Mouse (Mus musculus): ENCODE results near the gene Pinlyp. TPM values are rescaled to one million over a fixed set of nuclear protein-coding genes. Genes with fewer than 3 reads are reported as not detected.
A peak's percentile ranks its signal among the peaks of the same experiment; 100 is the strongest.
"Not testable (repeated sequence)": the region's sequence is repeated elsewhere in the genome, so short reads cannot be mapped to it uniquely, and the experiment has no call there.

The Pinlyp gene
- polyA plus RNA-seq, 3 experiments from 2014 or later = not detected

DNA sequence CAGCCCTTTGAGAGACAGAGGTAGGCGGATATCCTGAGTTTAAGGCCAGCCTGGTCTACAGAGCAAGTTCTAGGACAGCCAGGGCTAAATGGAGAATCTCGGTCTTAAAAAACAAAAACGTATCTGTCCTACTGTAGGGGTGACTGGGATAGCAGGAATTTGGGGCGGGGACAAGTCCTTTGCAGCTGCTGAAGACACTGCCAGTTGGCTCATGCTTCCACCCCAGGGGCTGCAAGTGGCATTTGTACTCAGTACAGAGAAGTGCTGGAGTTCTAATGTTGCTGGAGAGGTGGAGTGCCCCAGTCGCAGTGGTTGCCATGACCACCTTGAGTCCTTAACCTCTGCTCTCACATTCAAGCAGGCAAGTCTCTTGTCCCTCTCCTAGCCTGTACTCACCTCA, 23.1 kb downstream of the Pinlyp start:
- no peak for ATAC-seq

DNA sequence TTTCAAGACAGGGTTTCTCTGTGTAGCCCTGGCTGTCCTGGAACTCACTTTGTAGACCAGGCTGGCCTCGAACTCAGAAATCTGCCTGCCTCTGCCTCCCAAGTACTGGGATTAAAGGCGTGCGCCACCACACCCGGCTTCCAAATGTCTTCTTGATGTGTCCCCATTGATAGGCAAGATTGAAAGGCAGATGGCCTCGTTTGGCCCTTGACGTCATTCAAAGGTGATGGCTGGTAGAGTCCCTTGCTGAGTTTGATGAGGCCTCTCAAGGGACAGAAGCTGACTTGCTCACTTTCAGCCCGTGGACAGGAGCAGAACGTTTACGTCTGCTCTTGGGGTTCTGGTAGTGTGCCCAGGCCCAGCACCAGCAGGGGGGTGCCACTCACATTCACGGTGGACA, 25.9 kb downstream of the Pinlyp start:
- ATAC-seq = not testable (repeated sequence)

DNA sequence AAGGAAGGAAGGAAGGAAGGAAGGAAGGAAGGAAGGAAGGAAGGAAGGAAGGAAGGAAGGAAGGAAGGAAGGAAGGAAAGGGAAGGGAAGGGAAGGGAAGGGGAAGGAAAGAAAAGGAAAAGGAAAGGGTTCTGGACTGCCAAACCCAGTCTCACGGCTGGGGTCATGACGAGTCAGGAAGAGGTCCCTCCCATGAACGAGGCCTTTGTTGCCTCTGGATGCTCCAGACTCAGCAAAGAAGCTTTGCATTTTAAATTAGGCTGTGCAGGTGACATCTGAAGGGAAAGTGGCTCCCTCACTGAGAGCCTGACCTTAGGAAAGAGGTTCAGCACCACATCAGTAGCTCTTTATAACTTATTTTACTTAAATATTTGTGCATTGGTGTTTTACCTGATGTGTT, 26.8 kb downstream of the Pinlyp start:
- no peak for ATAC-seq

DNA sequence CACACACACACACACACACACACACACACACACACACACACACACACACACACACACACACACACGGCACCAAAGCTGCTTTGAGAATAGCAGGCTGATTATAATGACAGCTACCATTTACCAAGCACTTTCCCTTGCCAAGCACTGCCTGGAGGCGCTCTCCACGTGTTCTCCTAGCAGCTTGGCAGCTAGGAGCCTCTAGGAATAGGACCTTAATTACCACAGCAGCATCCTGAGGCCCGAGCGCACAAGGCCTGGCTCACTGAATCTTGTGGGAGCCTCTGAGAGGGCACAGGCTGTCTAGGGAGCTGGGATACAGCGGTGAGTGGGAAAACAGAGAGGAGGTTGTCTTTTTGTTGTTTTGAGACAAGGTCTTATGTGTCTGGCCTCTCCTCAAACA, 28.3 kb downstream of the Pinlyp start:
- no peak for ATAC-seq

DNA sequence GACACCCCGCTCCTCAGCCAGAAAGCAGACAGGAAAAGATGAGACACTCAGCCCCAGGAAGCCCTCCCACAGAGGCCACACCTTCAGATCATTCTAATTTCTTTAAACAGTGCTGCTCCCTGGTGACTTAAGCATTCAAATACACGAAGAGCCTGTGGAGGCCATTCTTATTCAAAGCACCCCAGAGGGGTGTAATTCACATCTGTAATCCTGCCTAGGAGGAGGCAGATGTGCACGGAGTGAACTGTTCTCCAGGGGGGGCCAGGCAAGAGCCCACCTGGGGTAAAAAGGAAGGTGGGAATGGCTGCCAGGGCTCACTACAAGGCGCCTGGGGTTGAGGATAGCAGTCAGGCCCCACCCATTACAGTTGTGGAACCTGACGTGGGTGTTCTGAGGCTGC, 28.8 kb downstream of the Pinlyp start:
- ATAC-seq = no peak

DNA sequence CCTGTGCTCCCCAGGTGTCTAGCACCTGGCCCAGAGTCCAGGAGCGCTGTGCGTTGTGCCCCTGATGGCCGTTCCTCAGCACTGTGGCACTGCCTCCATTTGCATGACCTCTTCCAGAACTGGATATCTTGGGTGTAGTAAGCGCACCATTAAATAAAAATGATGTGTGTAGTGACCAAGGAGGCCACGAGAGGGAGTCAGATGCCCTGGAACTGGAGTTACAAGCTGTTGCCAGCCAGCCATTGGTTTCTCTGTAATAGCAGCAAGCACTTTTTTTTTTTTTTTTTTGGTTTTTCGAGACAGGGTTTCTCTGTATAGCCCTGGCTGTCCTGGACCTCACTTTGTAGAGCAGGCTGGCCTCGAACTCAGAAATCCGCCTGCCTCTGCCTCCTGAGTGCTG, 29.6 kb downstream of the Pinlyp start:
- not testable (repeated sequence) for ATAC-seq

DNA sequence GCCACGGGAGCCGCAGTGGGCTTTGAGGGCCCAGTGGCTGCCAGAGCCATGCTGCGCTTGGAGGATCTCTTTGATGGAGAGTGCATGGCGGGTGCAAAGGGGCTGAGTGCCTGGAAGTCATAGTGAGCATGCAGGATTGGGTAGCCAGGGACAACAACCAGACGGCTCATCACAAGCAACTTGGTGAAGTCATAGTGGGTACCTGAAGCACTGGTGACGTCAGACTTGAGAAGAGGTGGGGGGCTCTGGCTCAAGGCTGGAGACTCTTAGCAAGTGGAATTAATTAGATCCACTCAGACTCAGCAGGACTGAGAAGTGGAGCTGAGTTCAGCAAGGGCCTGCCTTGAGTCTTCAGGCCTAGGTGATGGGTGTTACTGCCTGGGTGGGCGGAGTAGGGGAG, 33.6 kb downstream of the Pinlyp start, which contains the start of gene AC161166.1:
Gene AC161166.1, minus strand, starts transcription at position 101 of the 400 bp plus-strand sequence.
- no peak for ATAC-seq

DNA sequence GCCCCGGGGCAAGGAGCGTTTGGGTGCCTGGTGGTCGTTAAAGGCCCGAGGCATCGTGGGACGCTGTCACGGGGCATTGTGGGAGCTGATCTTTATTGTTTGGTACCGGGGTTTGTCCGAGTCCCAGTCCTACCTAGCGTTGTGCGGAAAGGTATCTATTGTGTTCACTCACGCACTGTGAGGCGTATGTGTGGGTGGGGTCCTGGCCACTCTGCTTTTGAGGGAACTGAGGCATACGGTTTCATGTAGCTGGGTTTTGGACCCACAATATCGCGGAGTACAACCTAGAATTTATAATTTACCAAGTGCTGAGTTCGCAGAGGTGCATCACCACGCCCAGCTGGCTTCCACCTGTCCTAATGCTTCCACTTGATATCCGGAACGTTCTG, 38.2 kb downstream of the Pinlyp start:
- no peak for ATAC-seq

DNA sequence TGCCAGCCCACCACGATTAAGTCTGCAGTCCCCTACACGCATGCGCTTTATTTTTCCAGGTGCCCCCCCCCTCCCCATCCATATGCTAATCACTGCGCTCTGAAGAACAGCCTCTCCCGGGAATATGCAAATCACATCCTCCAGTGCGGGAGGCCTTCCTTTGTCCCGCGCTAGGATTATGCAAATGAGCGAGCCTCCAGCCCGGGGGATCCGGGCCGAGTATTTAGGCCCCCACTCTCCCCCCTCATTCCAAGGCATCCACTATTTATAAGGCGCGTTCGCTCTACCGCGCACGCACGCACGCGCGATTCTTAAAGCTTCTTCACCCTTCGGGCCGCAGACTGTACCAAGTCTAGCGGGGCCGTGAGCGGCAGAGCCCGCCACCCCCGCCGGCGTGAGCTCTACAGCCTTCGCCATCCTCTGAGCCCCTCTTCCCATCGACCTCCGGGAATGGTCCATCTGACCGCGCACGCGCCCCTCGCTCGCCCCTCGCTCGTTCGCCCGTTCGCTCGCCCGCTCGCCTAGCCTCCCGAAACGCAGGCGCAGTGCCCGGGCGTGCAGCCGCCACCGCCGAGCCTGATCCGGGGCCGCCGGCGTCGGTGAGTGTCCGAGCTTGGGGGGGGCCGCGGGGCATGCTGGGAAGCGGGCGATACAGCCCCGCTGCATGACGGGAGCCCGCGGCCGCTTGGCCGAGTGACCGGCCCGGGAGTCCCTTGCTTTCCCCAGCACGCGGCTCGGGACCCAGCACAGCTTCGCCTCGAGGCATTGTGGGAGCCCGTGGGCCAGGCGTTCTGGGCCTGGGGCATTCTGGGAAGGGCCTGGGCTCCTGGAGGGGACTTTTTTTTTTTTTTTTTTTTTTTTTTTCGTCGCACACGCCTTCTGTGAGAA, 38.8 kb downstream of the Pinlyp start, which contains the start of gene Zfp428:
Gene Zfp428, plus strand, starts transcription at position 169 of the 888 bp plus-strand sequence.
- peak; percentile 49 for ATAC-seq

DNA sequence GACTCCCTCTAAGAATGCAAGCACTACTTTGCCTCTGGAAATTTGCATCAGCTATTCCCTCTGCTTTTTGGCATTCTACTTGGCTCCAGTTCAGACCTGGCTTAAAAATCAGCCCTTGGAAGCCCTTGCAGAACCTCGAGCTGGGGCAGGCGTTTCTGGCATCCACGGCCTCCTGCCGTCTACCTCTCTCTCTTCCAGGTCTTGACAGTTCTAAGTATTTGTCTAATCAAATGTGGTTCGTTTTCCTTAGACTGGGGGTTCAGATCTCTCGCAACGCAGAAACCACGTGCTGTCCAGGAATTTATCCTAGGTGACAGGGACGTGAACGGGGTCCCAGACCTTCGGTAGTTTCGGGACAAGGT, 39.5 kb downstream of the Pinlyp start:
- ATAC-seq = no peak

DNA sequence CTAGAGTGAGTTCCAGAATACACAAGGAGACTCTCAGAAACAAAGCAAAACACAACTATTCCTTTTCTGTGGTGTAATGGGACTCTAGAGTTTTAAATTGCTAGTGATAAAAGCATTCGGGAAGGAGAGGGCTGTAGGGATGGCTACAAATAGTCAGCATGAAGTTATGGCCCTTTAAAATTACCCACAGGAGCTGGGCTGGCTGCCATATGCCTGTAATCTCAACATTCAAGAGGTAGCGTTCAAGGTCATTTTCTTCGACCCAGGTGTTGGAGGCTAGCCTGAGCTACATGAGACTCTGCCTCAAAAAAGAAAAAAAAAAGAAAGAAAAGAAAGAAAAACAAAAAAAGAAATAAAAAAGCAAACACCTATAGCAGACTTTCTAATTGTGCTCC, 39.9 kb downstream of the Pinlyp start:
- no peak for ATAC-seq

DNA sequence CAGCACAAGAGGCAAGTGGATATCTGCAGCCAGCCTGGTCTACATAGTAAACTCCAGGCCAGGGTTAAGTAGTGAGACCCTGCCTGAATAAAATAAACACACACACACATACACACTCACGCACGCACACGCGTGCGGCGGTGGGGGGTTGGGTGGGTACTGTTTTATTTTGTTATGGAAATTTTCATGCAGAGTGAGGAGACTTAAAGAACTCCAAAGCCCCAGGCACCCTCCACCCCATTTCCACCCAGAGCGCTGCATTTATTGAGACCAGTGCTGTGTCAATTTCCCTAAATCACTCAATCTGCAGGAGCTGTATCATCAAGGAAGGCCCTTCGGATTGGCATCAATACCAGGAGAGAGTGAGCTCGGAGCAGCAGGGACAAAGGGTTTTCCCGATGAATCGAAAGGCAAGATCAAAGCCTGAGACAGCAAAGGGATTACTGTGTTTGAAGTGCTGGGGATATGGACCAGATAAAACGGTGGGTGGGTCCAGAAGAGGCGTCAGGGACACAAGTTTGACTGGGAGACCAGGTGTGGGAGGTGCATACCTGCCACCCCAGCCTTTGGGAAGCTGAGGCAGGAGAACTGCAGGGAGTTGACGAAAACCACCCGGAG, 40.4 kb downstream of the Pinlyp start:
- no peak for ATAC-seq

DNA sequence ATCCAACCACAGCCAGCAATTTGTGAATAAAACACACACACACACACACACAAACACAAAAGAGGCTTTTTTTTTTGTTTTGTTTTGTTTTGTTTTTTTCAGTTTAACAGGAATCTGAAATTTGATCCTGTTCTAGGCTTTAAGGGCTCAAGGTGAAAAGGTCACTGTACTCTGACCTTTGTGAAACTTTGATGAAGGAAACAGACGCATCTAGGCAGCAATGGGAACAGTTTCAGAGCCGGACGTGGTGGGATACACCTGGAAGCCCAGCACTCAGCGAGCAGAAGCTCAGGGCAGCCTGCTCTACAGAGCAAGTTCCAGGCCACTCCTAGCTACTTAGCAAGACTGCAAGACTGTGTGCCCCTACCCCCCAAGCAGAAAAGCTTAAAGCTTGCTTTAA, 41.0 kb downstream of the Pinlyp start:
- ATAC-seq = no peak

DNA sequence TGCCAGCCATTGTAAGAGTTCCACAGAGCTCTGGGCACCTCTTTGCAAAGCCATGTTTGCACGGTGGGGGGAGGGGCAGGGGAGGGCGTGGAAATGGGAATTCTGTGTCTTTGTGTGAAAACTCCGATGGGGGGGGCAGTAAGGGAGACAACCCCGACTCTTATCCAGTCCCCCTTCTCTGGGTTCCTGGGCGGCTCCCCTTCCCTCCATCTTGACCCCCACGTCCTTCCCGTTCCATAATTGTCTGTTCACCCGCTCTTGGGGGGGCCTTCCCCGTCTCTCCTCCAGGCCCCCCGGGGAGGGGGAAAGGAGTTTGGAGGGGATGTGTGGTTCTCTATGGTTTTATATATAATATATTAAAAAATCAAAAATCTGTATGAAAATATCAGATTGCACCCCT, 41.9 kb downstream of the Pinlyp start:
- no peak for ATAC-seq

DNA sequence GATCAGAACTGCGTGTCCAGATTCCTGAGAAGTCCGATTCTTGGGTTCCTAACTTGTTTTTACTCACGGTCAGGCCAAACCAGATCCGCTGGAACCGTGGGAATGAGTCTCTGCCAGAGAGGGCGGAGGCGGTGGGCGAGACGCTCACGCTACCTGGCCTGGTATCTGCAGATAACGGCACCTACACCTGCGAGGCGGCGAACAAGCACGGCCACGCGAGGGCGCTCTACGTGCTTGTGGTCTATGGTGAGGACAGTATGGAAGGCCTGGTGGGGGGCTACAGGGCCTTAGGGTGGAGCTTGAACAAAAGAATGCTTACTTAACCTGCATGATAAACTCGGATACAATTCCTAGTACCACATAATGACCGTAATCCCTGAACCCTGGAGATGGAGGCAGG, 44.4 kb downstream of the Pinlyp start:
- no peak for ATAC-seq

DNA sequence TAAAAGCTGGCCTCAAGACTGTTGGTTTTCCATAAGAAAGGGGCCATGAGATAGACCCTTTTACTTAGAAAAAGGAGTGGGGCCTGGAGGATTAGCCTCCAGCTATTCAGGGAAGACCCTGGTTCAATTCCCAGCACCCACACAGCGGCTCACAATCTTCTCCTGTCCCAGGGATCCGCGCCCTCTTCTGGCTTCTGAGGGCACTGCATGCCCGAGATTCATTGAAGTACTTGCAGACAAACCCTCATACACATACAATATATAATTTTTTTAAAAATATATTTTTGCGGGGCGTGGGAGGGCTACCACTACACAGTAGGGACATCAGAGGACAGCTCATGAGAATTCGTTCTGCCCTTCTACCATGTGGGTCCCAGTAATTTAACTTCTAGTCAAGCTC, 45.0 kb downstream of the Pinlyp start:
- no peak for ATAC-seq

DNA sequence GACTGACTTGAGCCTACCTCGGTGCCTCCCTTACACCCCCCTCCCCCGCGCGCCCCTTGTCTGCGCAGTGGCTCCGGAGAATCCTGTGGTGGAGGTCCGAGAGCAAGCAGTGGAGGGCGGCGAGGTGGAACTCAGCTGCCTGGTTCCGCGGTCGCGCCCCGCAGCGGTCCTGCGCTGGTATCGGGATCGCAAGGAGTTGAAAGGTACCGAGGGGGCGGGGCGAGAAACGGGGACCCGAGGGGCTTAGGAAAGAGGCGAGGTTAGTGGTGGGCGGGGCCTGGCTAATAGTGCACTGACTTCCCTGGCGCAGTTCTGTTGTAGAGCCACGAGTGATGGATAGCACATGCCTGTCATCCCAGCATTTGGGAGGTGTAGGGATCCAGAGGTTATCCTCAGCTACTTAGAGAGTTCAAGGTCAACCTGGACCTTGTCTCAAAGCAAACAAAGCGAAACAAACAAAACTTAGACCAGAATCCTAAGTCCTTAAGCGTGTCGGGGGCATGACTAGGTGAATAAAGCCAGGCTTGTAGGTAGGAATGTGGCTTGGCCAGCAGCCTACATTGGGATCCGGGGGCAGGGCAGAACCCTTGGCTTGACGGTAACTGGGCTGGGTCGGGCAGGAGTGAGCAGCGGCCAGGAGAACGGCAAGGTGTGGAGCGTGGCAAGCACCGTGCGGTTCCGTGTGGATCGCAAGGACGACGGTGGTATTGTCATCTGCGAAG, 45.9 kb downstream of the Pinlyp start:
- ATAC-seq = no peak

Other genes with a start within 250 kb of the Pinlyp start
- 10 to 100 TPM; 10.4 to 20.6 (median 19.0) TPM for gene Zfp61, start 244.9 kb downstream of the Pinlyp start, polyA plus RNA-seq (2017; shearing (Covaris generic))
- 10 to 100 TPM in 2 of 3 experiments, 1 to 10 TPM in 1; 6.6 to 13.0 (median 12.6) TPM for gene Zfp94, start 229.5 kb downstream of the Pinlyp start, polyA plus RNA-seq (2017; shearing (Covaris generic))
- gene Tescl, start 212.2 kb downstream of the Pinlyp start, polyA plus RNA-seq (2017; shearing (Covaris generic)) = not detected
- not detected for gene Lypd5, start 196.9 kb downstream of the Pinlyp start, polyA plus RNA-seq (2017; shearing (Covaris generic))
- 100 to 1,000 TPM in 2 of 3 experiments, 10 to 100 TPM in 1; 79.1 to 131 (median 126) TPM for gene Kcnn4, start 175.9 kb downstream of the Pinlyp start, polyA plus RNA-seq (2017; shearing (Covaris generic))
- gene Smg9, start 146.5 kb downstream of the Pinlyp start, polyA plus RNA-seq (2017; shearing (Covaris generic)) = 10 to 100 TPM; 22.7 to 26.1 (median 23.6) TPM
- gene Irgc1, start 93.8 kb downstream of the Pinlyp start, polyA plus RNA-seq (2017; shearing (Covaris generic)) = not detected
- gene Plaur, start 83.6 kb downstream of the Pinlyp start, polyA plus RNA-seq (2017; shearing (Covaris generic)) = 1 to 10 TPM in 2 of 3 experiments, under 1 TPM in 1; 0.62 to 1.6 (median 1.5) TPM
- not detected for gene Cadm4, start 64.1 kb downstream of the Pinlyp start, polyA plus RNA-seq (2017; shearing (Covaris generic))
- under 1 TPM in 1 of 3 experiments, not detected in 2; 0.33 TPM for gene Zfp428, start 39.1 kb downstream of the Pinlyp start, polyA plus RNA-seq (2017; shearing (Covaris generic))
- not detected for gene AC161166.1, start 33.7 kb downstream of the Pinlyp start, polyA plus RNA-seq (2017; shearing (Covaris generic))
- 1 to 10 TPM in 2 of 3 experiments, under 1 TPM in 1; 0.79 to 1.2 (median 1.0) TPM for gene Irgq, start 15.4 kb downstream of the Pinlyp start, polyA plus RNA-seq (2017; shearing (Covaris generic))
- gene Xrcc1, start 171 bp upstream of the Pinlyp start, polyA plus RNA-seq (2017; shearing (Covaris generic)) = 10 to 100 TPM; 24.2 to 34.4 (median 31.8) TPM
- 10 to 100 TPM; 13.1 to 17.7 (median 17.6) TPM for gene Ethe1, start 41.4 kb upstream of the Pinlyp start, polyA plus RNA-seq (2017; shearing (Covaris generic))
- under 1 TPM in 2 of 3 experiments, not detected in 1; 0.13 to 0.20 TPM for gene Zfp575, start 41.5 kb upstream of the Pinlyp start, polyA plus RNA-seq (2017; shearing (Covaris generic))
- gene Phldb3, start 64.6 kb upstream of the Pinlyp start, polyA plus RNA-seq (2017; shearing (Covaris generic)) = 1 to 10 TPM in 1 of 3 experiments, under 1 TPM in 2; 0.22 to 1.2 (median 0.31) TPM
- not detected for gene Lypd3, start 90.4 kb upstream of the Pinlyp start, polyA plus RNA-seq (2017; shearing (Covaris generic))
- gene Tex101, start 130.6 kb upstream of the Pinlyp start, polyA plus RNA-seq (2017; shearing (Covaris generic)) = not detected
- gene BC049730, start 163.1 kb upstream of the Pinlyp start, polyA plus RNA-seq (2017; shearing (Covaris generic)) = not detected
- not detected for gene Gm4763, start 180.8 kb upstream of the Pinlyp start, polyA plus RNA-seq (2017; shearing (Covaris generic))
- not detected for gene Cd177, start 214.2 kb upstream of the Pinlyp start, polyA plus RNA-seq (2017; shearing (Covaris generic))
- gene Ceacam10, start 231.1 kb upstream of the Pinlyp start, polyA plus RNA-seq (2017; shearing (Covaris generic)) = not detected